Mouse (Mus musculus): ENCODE measurements at regions not wholly inside any gene's neighbourhood (a gene's known extent, or its start where the extent isn't known, plus 50 kb on each side); places are given as distances from the start of the nearest gene placed in this dataset.
"Not testable (repeated sequence)": the region's sequence is repeated elsewhere in the genome, so short reads cannot be mapped to it uniquely, and the experiment has no call there.

DNA sequence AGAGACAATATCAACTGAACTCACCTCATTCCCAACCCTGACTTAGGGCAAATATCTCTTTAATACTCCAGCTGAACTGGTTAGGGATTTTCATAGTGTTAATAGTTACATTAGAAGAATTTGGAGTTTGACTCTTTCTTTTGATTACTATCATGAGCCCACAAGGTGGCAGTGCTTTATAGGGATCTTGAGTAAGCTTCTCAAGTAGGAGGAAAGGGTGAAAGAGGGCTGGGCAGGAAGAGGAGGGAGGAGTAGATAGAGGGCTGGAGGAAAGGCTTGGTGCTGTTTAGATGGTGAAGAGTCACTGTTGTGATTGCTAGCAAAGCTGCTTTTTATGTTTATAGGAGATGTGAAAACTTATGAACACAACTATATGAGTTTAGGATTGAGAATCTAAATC is 595.4 kb upstream of the Olfr1507 start:
- not testable (repeated sequence) for H3K9ac ChIP-seq; H3K4me1 ChIP-seq (replicated peaks; ENCODE audit: control insufficient read depth, insufficient read depth, low read length); H3K9me3 ChIP-seq (ENCODE audit: control insufficient read depth, low read length); H3K27ac ChIP-seq; DNase-seq (ENCODE audit: low spot score); H3K27me3 ChIP-seq (ENCODE audit: control insufficient read depth, insufficient read depth, low read length); ATAC-seq (ENCODE audit: low FRiP score); H3K36me3 ChIP-seq (replicated peaks; ENCODE audit: control insufficient read depth, insufficient read depth); H3K4me2 ChIP-seq (replicated peaks); H3K4me3 ChIP-seq (replicated peaks; ENCODE audit: low read length)

DNA sequence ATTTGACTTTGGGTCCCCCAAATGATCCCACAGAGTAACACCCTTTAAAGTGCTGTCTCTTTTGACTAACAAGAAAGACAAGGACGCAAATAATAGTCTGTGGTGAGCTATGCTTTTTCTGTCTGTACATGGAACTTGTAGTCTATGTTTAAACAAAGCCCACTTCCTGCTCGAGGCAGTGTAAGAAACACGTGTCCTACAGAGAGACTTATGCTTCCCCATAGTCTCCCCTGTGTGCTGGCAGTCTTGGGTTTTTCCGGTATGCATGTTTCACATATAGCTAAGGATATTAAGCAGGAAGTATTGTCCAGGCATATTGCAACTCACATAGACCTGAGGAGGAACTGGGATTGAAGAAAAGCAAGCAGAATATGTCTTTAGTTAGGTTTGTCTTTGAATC is 586.3 kb upstream of the Olfr1507 start:
- H3K27ac ChIP-seq; H3K9ac ChIP-seq; H3K9me3 ChIP-seq (ENCODE audit: control insufficient read depth, low read length); DNase-seq (ENCODE audit: low spot score); H3K4me1 ChIP-seq (replicated peaks; ENCODE audit: control insufficient read depth, insufficient read depth, low read length); H3K4me3 ChIP-seq (replicated peaks; ENCODE audit: low read length); ATAC-seq (ENCODE audit: low FRiP score); H3K4me2 ChIP-seq (replicated peaks); H3K27me3 ChIP-seq (ENCODE audit: control insufficient read depth, insufficient read depth, low read length); H3K36me3 ChIP-seq (replicated peaks; ENCODE audit: control insufficient read depth, insufficient read depth): not testable (repeated sequence)
- 80% methylated on average over 4 of the region's 4 CpGs for WGBS

DNA sequence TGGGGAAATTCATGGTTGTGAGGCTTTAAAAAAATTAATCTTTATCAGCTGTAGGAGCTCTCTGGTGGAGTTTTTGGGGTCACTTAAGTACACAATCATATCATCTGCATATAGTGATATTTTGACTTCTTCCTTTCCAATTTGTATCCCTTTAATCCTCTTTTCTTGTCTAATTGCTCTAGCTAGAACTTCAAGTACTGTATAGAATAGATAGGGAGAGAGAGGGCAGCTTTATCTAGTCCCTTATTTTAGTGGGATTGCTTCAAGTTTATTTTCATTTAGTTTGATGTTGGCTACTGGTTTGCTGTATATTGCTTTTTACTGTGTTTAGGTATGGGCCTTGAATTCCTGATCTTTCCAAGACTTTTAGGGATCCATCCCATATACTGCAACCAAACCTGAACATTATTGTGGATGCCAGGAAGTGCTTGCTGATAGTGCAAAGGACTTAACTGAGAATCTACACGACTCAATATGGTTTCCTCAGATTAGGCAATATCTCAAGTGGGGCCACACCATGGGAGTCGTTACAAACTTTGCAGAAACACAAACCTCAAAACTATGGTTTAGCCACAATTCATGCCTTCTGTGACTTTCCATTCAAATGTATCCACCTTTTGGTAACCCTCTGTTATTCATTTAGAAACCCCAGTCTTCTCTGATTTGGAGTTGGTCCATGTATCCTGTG is 585.6 kb upstream of the Olfr1507 start:
- not testable (repeated sequence) for H3K4me3 ChIP-seq (replicated peaks; ENCODE audit: low read length); H3K27me3 ChIP-seq (ENCODE audit: control insufficient read depth, insufficient read depth, low read length); H3K36me3 ChIP-seq (replicated peaks; ENCODE audit: control insufficient read depth, insufficient read depth); DNase-seq (ENCODE audit: low spot score); ATAC-seq (ENCODE audit: low FRiP score); H3K9ac ChIP-seq; H3K9me3 ChIP-seq (ENCODE audit: control insufficient read depth, low read length); H3K4me1 ChIP-seq (replicated peaks; ENCODE audit: control insufficient read depth, insufficient read depth, low read length); H3K4me2 ChIP-seq (replicated peaks); H3K27ac ChIP-seq
- 80% methylated on average over 1 of the region's 2 CpGs for WGBS

DNA sequence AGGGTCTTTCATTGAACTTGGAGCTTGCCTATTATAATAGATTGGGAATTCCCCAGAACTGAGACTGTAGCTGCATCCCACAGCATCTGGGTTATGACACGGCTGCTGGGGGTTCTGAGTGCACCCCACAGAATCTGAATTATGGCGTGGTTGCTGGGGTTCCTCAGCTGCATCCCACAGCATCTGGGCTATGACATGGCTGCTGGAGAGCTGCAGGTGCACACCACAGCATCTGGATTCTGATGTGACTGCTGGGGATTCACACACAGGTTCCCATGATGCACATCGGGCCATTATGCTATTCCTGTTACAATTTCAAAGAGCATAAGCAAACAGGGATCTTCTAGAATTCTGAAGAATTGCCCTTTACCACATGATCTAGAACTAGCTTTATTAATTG is 585.0 kb upstream of the Olfr1507 start:
- ATAC-seq (ENCODE audit: low FRiP score); H3K9ac ChIP-seq; H3K4me1 ChIP-seq (replicated peaks; ENCODE audit: control insufficient read depth, insufficient read depth, low read length); DNase-seq (ENCODE audit: low spot score); H3K9me3 ChIP-seq (ENCODE audit: control insufficient read depth, low read length); H3K27ac ChIP-seq; H3K4me2 ChIP-seq (replicated peaks); H3K27me3 ChIP-seq (ENCODE audit: control insufficient read depth, insufficient read depth, low read length); H3K4me3 ChIP-seq (replicated peaks; ENCODE audit: low read length); H3K36me3 ChIP-seq (replicated peaks; ENCODE audit: control insufficient read depth, insufficient read depth): not testable (repeated sequence)
- 85% methylated on average over 3 of the region's 3 CpGs for WGBS

DNA sequence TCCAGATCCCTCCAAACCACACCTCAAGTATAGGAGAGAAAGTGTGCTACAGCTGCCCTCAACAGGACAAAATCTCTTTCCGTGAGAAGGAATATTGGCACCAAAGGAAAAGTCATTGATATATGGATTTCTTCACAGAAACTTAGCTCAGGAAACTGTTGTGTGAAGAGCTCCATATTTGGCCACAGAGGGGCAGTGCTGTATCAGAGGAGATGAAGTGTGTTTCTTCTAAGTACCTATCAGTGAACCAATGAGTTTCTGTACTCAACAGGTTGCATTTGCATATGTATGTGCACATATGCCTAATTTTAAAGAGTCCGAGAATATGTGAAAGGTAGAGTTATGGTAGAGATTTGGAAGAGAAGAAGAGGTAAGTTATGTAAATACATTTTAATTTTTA is 580.4 kb upstream of the Olfr1507 start:
- not testable (repeated sequence) for H3K27ac ChIP-seq; H3K9me3 ChIP-seq (ENCODE audit: control insufficient read depth, low read length); H3K4me2 ChIP-seq (replicated peaks); H3K27me3 ChIP-seq (ENCODE audit: control insufficient read depth, insufficient read depth, low read length); ATAC-seq (ENCODE audit: low FRiP score); H3K36me3 ChIP-seq (replicated peaks; ENCODE audit: control insufficient read depth, insufficient read depth); DNase-seq (ENCODE audit: low spot score); H3K4me1 ChIP-seq (replicated peaks; ENCODE audit: control insufficient read depth, insufficient read depth, low read length); H3K4me3 ChIP-seq (replicated peaks; ENCODE audit: low read length); H3K9ac ChIP-seq
- WGBS, result 93% methylated on average over 2 of the region's 2 CpGs

DNA sequence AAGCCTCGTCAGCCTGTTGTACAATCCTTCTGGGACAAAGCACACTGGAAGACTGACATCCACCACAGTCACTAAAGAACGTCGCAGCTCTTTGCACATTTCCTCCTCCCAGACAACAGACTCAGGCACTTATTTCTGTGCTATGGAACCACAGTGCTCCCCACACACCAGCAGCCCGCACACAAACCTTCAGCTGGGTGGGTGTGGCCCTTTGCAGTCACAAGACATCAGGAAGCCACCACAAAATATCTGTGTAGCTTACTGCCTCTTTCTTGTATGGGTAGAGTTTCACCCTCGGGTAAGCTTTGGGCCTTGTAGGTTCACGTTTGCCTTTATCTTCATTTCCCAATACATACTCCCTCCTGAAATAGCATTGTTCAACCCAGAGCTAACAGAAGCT is 577.6 kb upstream of the Olfr1507 start:
- H3K27ac ChIP-seq; H3K4me3 ChIP-seq (replicated peaks; ENCODE audit: low read length); DNase-seq (ENCODE audit: low spot score); H3K4me2 ChIP-seq (replicated peaks); H3K4me1 ChIP-seq (replicated peaks; ENCODE audit: control insufficient read depth, insufficient read depth, low read length); H3K9ac ChIP-seq; H3K9me3 ChIP-seq (ENCODE audit: control insufficient read depth, low read length); H3K27me3 ChIP-seq (ENCODE audit: control insufficient read depth, insufficient read depth, low read length); H3K36me3 ChIP-seq (replicated peaks; ENCODE audit: control insufficient read depth, insufficient read depth); ATAC-seq (ENCODE audit: low FRiP score): not testable (repeated sequence)
- WGBS, result 78% methylated on average over 6 of the region's 6 CpGs

DNA sequence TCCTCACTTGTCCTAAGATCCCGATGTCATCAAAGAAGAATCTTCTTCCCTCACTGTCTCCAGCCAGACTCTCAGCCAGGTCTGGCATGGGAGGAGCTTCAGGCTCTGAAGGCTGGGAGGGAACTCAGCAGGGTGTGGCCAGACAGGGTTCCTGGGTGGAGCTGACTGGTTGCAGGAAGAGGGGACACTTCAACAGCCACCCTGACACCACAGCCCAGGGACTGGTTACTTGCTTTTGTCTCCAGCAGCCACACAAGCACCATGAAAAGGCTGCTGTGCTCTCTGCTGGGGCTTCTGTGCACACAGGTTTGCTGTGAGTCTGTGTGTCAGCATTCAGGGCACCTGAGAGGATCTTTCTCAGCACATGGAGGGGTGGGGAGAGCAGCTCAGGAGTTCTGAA is 577.0 kb upstream of the Olfr1507 start:
- H3K27me3 ChIP-seq (ENCODE audit: control insufficient read depth, insufficient read depth, low read length); H3K9me3 ChIP-seq (ENCODE audit: control insufficient read depth, low read length); DNase-seq (ENCODE audit: low spot score); H3K27ac ChIP-seq; H3K4me3 ChIP-seq (replicated peaks; ENCODE audit: low read length); H3K9ac ChIP-seq; H3K4me2 ChIP-seq (replicated peaks); H3K36me3 ChIP-seq (replicated peaks; ENCODE audit: control insufficient read depth, insufficient read depth); ATAC-seq (ENCODE audit: low FRiP score); H3K4me1 ChIP-seq (replicated peaks; ENCODE audit: control insufficient read depth, insufficient read depth, low read length): not testable (repeated sequence)
- WGBS, result no CpG with 5 or more reads among the region's 1 CpGs

DNA sequence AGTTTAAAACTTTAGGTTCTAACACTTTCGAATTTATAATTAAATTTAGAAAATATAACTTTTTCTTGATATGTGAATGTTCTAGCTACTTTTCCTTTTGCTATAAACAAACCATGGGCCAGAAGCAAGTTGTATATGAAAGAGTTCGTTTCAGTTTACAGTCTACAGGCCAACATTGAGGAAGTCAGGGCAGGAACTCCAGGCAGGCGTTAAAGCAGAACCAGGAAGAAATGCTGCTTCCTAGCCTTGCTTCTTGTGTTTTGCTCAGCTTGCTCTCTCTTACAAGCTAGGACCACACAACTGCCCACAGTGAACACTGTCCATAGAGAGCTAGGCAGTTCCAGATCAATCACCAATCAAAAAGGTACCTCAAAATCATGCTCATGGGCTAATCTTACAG is 558.9 kb upstream of the Olfr1507 start:
- H3K27me3 ChIP-seq (ENCODE audit: control insufficient read depth, insufficient read depth, low read length); H3K4me3 ChIP-seq (replicated peaks; ENCODE audit: low read length); DNase-seq (ENCODE audit: low spot score); H3K9ac ChIP-seq; H3K27ac ChIP-seq; H3K4me1 ChIP-seq (replicated peaks; ENCODE audit: control insufficient read depth, insufficient read depth, low read length); H3K4me2 ChIP-seq (replicated peaks); H3K9me3 ChIP-seq (ENCODE audit: control insufficient read depth, low read length); H3K36me3 ChIP-seq (replicated peaks; ENCODE audit: control insufficient read depth, insufficient read depth); ATAC-seq (ENCODE audit: low FRiP score): not testable (repeated sequence)
- 83% methylated on average over 2 of the region's 3 CpGs for WGBS

DNA sequence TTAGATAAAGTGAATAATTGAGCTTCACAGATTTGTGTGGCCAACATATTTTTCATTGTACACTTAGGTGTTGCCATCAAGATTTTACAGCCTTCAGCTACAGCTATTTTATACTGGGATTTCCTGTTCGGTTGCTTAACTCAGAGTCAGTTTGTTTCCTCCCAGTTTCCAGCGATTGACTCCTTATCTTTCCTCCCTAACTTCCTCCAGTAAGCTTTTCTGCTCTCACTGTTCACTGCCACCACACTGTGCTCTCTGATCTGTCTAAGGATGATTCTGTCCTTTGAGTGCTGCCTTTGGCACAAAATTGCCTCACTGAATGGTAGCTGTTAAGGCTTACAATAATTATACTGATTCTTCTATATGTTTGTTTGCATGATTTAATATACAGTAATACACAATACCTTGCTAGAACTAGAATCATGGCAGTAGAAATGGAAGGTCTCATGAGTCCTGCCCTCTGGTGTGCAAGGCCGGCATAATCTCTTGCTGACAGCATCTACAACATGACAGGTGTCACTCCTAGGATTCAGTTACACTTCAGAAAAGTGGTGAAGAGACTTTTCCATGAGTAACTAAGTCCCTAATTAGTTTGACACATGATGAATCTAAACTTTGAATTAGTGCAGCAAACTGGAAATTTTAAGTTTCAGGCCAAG is 558.0 kb upstream of the Olfr1507 start:
- not testable (repeated sequence) for ATAC-seq (ENCODE audit: low FRiP score)

DNA sequence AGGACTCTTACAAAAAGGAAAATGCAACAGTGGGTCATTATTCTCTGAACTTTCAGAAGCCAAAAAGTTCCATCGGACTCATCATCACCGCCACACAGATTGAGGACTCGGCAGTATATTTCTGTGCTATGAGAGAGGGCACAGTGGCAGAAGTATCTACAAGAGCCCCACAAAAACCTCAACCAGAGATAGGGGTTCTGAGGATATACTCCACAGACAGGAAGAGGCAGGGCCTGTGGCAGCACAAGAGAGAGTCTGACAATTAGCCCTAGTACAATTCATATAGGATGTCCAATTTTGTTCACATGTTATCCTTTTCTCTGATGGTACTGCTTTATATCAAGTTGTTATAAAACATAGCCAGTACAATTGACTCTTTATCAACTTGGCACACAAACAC is 552.1 kb upstream of the Olfr1507 start:
- H3K27ac ChIP-seq; ATAC-seq (ENCODE audit: low FRiP score); DNase-seq (ENCODE audit: low spot score); H3K9me3 ChIP-seq (ENCODE audit: control insufficient read depth, low read length); H3K4me1 ChIP-seq (replicated peaks; ENCODE audit: control insufficient read depth, insufficient read depth, low read length); H3K36me3 ChIP-seq (replicated peaks; ENCODE audit: control insufficient read depth, insufficient read depth); H3K27me3 ChIP-seq (ENCODE audit: control insufficient read depth, insufficient read depth, low read length); H3K9ac ChIP-seq; H3K4me2 ChIP-seq (replicated peaks); H3K4me3 ChIP-seq (replicated peaks; ENCODE audit: low read length): not testable (repeated sequence)
- WGBS, result 96% methylated on average over 3 of the region's 3 CpGs

More for the DNA sequence above, 558.0 kb upstream of the Olfr1507 start:
- H3K27ac ChIP-seq; H3K4me1 ChIP-seq (replicated peaks; ENCODE audit: control insufficient read depth, insufficient read depth, low read length); H3K9ac ChIP-seq; H3K36me3 ChIP-seq (replicated peaks; ENCODE audit: control insufficient read depth, insufficient read depth); H3K4me3 ChIP-seq (replicated peaks; ENCODE audit: low read length); H3K9me3 ChIP-seq (ENCODE audit: control insufficient read depth, low read length); DNase-seq (ENCODE audit: low spot score); H3K4me2 ChIP-seq (replicated peaks); H3K27me3 ChIP-seq (ENCODE audit: control insufficient read depth, insufficient read depth, low read length): not testable (repeated sequence)
- WGBS, result 71% methylated on average over 2 of the region's 3 CpGs
